Mouse (Mus musculus) bone marrow, adult 2 months (tissue): ENCODE results near the gene Gpr158.

Experiments used
- CTCF ChIP-seq: fragments of 200-500 bp; IDR thresholded peaks from 2 replicates; pipeline ENCODE4 v1.5.1; 2011; ENCODE audit warnings: low read length, control low read depth; ENCODE audit not compliant: control insufficient read depth, insufficient read depth
- POLR2A ChIP-seq: fragments of 200-500 bp; IDR thresholded peaks from 2 replicates; pipeline ENCODE4 v1.6.1; 2011; ENCODE audit warnings: low read depth, mild to moderate bottlenecking, control low read depth, low read length, borderline replicate concordance; ENCODE audit not compliant: control insufficient read depth

GRCm38 (mm10) chr2:21864061-21864460 lies 496.7 kb downstream of the Gpr158 start:
- no peak for TF ChIP-seq CTCF
- no peak for TF ChIP-seq POLR2A
